Mouse (Mus musculus) liver, postnatal 0 days (tissue): Measurements from ENCODE around the gene Tns1. TPM values are rescaled to one million over a fixed set of nuclear protein-coding genes. Genes with fewer than 3 reads are reported as not detected.

Experiments used
- ATAC-seq: fragments of 200-750 bp; cut with Nextera tagmentation; 2 replicates; pipeline ENCODE4 v1.8.0; 2017; ENCODE audit warnings: mild to moderate bottlenecking, moderate library complexity
- DNase-seq: peaks from one replicate; pipeline ENCODE4 v3.0.0-alpha.2; 2016
- H3K27ac ChIP-seq: fragments of 300-500 bp; sonication (generic); 2 replicates; pipeline ENCODE4 v1.5.1; 2014; ENCODE audit warnings: antibody characterized with exemption, moderate library complexity, mild to moderate bottlenecking, low read depth
- H3K27me3 ChIP-seq: fragments of 300-500 bp; sonication (generic); 2 replicates; pipeline ENCODE4 v1.6.1; 2014; ENCODE audit warnings: low read length, control low read depth, mixed read lengths; ENCODE audit not compliant: insufficient read depth
- H3K36me3 ChIP-seq: fragments of 300-500 bp; sonication (generic); replicated peaks from 2 replicates; pipeline ENCODE4 v1.6.1; 2014; ENCODE audit warnings: mild to moderate bottlenecking, control low read depth, low read length, moderate library complexity, mixed read lengths; ENCODE audit not compliant: insufficient read depth
- H3K4me1 ChIP-seq: fragments of 300-500 bp; sonication (generic); 2 replicates; pipeline ENCODE4 v1.6.1; 2014; ENCODE audit warnings: antibody characterized with exemption, mild to moderate bottlenecking, control low read depth; ENCODE audit not compliant: insufficient read depth
- H3K4me2 ChIP-seq: fragments of 300-500 bp; sonication (generic); 2 replicates; pipeline ENCODE4 v1.6.1; 2014; ENCODE audit warnings: low read depth, mild to moderate bottlenecking, low read length, moderate library complexity, mixed read lengths
- H3K4me3 ChIP-seq: fragments of 300-500 bp; sonication (generic); 2 replicates; pipeline ENCODE4 v1.5.1; 2014; ENCODE audit warnings: low read depth, low read length
- H3K9ac ChIP-seq: fragments of 300-500 bp; sonication (generic); replicated peaks from 2 replicates; pipeline ENCODE4 v1.6.1; 2014; ENCODE audit warnings: mild to moderate bottlenecking, moderate library complexity
- H3K9me3 ChIP-seq: fragments of 300-500 bp; sonication (generic); 2 replicates; pipeline ENCODE4 v1.6.1; 2016; ENCODE audit warnings: mild to moderate bottlenecking, control low read depth, low read length, mixed read lengths
- CTCF ChIP-seq: sonication (generic); IDR thresholded peaks from 2 replicates; pipeline ENCODE4 v1.5.1; 2016; ENCODE audit warnings: antibody characterized with exemption, low read depth
- EP300 ChIP-seq: IDR thresholded peaks from 2 replicates; pipeline ENCODE4 v1.6.1; 2016; ENCODE audit warnings: antibody characterized with exemption, low read depth, mild to moderate bottlenecking
- WGBS: fragments of 180-500 bp; shearing (Covaris S2); extraction: QIAGEN DNeasy Blood & Tissue Kit; methylation state at CpG from one replicate; pipeline ENCODE4 v1.1.7; 2014; ENCODE audit not compliant: insufficient replicate concordance; 5-methylcytosine and 5-hydroxymethylcytosine counted together
- polyA plus RNA-seq: library from polyadenylated mRNA; unstranded; fragments of >200 nt; fragmentation: Nextera tagmentation; extraction: Ambion mirVana; gene quantifications from 2 replicates; pipeline ENCODE4 v1.2.1, GENCODE M21; 2015

Tns1 gene
- polyA plus RNA-seq, 1 experiment from 2014 or later: 12.1 TPM

- Histone ChIP-seq H3K27me3 (no peaks in the 10 kb centered on the region), H3K4me3 (no peak overlapping the region), H3K9me3 (no peaks in the 10 kb centered on the region), H3K27ac (no peak overlapping the region), H3K4me1 (no peaks in the 10 kb centered on the region), H3K36me3 (peaks cover 58% of the 10 kb centered on the region), H3K9ac (no peak overlapping the region), H3K4me2 (no peak overlapping the region)
- ATAC-seq: no peak
- TF ChIP-seq CTCF (no peak), EP300 (no peak)
- no peak for DNase-seq
- 79% methylated on average over 1 of the region's 1 CpGs for WGBS
Measured at GRCm38 (mm10) chr1:73916298-73916697, 208.0 kb downstream of the Tns1 start.

DNA sequence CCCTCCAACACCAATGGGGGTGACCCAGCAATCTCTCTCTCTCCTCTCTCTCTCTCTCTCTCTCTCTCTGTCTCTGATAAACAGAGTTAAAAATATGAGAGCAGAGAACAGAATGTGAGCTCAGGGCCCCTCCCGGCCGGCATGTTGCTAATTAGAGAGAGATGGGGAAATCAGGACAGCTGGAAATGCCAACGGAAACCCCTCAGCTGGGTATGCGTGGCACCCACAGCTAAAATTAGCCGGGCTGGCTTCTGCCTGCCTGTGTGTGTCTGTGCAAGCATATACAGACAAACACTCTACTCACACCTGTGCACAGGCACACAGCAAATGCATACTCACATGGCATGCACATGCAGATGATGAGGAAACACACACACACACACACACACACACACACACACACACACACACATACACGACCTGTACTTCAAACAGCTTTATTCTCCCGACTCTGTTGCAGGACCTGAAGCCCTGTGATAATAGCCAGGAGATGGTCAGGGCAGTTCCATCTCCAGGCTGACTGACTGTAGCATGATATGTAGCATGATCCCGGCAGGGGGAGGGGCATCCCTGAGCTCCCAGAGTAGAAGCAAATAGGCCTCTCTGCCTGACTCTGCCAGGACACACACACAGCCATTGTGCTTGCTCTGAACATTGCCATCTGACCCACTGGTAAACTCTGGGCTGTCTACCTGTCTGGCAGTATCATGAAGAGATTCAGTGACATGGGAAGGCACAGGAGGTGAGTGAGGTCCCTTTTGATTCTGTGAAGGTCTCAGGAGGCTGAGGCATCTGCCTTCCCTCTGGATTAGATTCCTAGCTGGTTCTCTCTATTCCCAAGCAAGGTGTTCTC lies 208.8 kb downstream of the Tns1 start:
- Histone ChIP-seq H3K9me3 (no peaks in the 10 kb centered on the region), H3K4me1 (no peaks in the 10 kb centered on the region), H3K27ac (no peak overlapping the region), H3K4me2 (no peak overlapping the region), H3K36me3 (peaks cover 51% of the 10 kb centered on the region), H3K9ac (no peak overlapping the region), H3K27me3 (no peaks in the 10 kb centered on the region), H3K4me3 (no peak overlapping the region)
- ATAC-seq (no peak), DNase-seq (no peak)
- TF ChIP-seq EP300: no peak
- no peak for TF ChIP-seq CTCF
- 61% methylated on average over 8 of the region's 8 CpGs for WGBS

DNA sequence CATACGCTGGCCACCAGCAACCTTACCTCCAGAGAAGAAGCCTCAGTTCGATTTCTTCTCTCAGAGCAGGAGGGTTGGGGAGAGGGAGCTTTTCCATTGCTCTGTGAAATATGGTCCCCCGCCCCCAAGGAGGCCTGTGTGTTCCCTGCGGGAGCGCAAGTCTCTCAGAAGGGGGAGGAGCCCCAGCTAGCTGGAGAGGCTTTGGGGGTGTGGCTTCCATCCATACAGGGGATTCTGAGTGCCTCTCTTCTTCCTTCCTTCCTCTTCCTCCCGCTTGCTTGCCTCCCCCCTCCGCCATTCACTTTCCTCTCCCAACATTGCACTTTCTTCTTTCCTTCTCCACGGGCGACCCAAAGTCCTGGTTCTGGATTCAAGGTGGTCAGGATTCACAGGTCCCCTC lies 210.2 kb downstream of the Tns1 start:
- H3K4me3 ChIP-seq: no peak overlapping the region
- ATAC-seq (0 out of 2 replicates have a peak, but pooled peaks have one; percentile 26), DNase-seq (no peak)
- H3K4me1 ChIP-seq: no peaks in the 10 kb centered on the region
- H3K9me3 ChIP-seq: no peaks in the 10 kb centered on the region
- H3K27me3 ChIP-seq: no peaks in the 10 kb centered on the region
- no peak for TF ChIP-seq EP300
- TF ChIP-seq CTCF: no peak
- no peak overlapping the region for H3K27ac ChIP-seq
- 47% methylated on average over 9 of the region's 9 CpGs for WGBS
- no peak overlapping the region for H3K4me2 ChIP-seq
- peaks cover 44% of the 10 kb centered on the region for H3K36me3 ChIP-seq
- no peak overlapping the region for H3K9ac ChIP-seq

GRCm38 (mm10) chr1:73913071-73914005 lies 210.9 kb downstream of the Tns1 start:
- no peak overlapping the region for H3K4me3 ChIP-seq
- no peak overlapping the region for H3K4me2 ChIP-seq
- ATAC-seq (0 out of 2 replicates have a peak, but pooled peaks have one; percentile 12), DNase-seq (no peak)
- H3K9ac ChIP-seq: no peak overlapping the region
- no peaks in the 10 kb centered on the region for H3K27me3 ChIP-seq
- 76% methylated on average over 19 of the region's 19 CpGs for WGBS
- no peaks in the 10 kb centered on the region for H3K4me1 ChIP-seq
- H3K27ac ChIP-seq: no peak overlapping the region
- H3K36me3 ChIP-seq: peaks cover 37% of the 10 kb centered on the region
- TF ChIP-seq EP300 (no peak), CTCF (no peak)
- no peaks in the 10 kb centered on the region for H3K9me3 ChIP-seq

- WGBS: 86% methylated on average over 10 of the region's 10 CpGs
- H3K36me3 ChIP-seq: peaks cover 28% of the 10 kb centered on the region
- no peak overlapping the region for H3K27ac ChIP-seq
- no peaks in the 10 kb centered on the region for H3K9me3 ChIP-seq
- H3K4me1 ChIP-seq: no peaks in the 10 kb centered on the region
- H3K4me2 ChIP-seq: no peak overlapping the region
- H3K4me3 ChIP-seq: no peak overlapping the region
- no peak for DNase-seq
- TF ChIP-seq CTCF (no peak), EP300 (no peak)
- no peaks in the 10 kb centered on the region for H3K27me3 ChIP-seq
- H3K9ac ChIP-seq: no peak overlapping the region
- no peak for ATAC-seq
Measured at GRCm38 (mm10) chr1:73912466-73912865, 211.8 kb downstream of the Tns1 start.

DNA sequence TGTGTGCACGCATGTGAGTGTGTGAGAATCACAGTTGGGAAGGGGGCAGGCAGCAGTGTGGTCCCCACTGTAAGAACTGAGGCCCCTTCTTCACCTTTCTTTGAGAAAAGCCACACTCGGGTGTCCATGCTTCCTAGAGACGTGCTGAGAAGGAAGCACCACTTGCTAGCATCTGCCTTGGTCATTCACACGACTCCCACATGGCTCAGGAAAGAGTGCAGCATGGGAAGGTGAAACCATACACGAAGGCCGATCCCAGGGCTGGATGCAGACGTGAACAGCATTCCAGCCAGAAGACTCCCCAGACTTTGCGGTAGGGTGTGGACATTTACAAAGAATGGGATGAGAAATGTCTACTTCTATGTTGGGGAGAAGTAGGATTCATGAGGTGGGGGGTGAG lies 212.3 kb downstream of the Tns1 start:
- Histone ChIP-seq H3K27ac (no peak overlapping the region), H3K4me3 (no peak overlapping the region), H3K9me3 (no peaks in the 10 kb centered on the region), H3K36me3 (peaks cover 24% of the 10 kb centered on the region), H3K4me1 (no peaks in the 10 kb centered on the region), H3K9ac (no peak overlapping the region), H3K4me2 (no peak overlapping the region), H3K27me3 (no peaks in the 10 kb centered on the region)
- WGBS: 76% methylated on average over 8 of the region's 8 CpGs
- ATAC-seq: no peak
- no peak for TF ChIP-seq CTCF
- no peak for TF ChIP-seq EP300
- no peak for DNase-seq
